Mouse (Mus musculus) CH12.LX (cell line): ENCODE results near the gene Acadl. TPM values are rescaled to one million over a fixed set of nuclear protein-coding genes. Genes with fewer than 3 reads are reported as not detected.

Experiments used
- DNase-seq: peaks from one replicate; pipeline ENCODE4 v3.0.0-alpha.2; 2013; ENCODE audit errors: extremely low read depth
- H3K27ac ChIP-seq: 2 replicates; pipeline ENCODE4 v1.5.1; 2012; ENCODE audit warnings: low read depth, mild to moderate bottlenecking, control low read depth, moderate library complexity; ENCODE audit not compliant: insufficient read depth
- H3K27me3 ChIP-seq: replicated peaks from 2 replicates; pipeline ENCODE3; 2012; ENCODE audit warnings: inconsistent platforms
- H3K36me3 ChIP-seq, 2 experiments: replicated peaks in 1 of 2; 2 replicates each; pipeline versions ENCODE3 to v1.6.1; 2012; ENCODE audit warnings: inconsistent platforms in 1 of 2, low read length in 1 of 2, mild to moderate bottlenecking in 1 of 2, mixed read lengths in 1 of 2, moderate library complexity in 1 of 2; ENCODE audit not compliant: control insufficient read depth in 1 of 2, insufficient read depth in 1 of 2
- H3K4me1 ChIP-seq, 2 experiments: 2 replicates each; pipeline ENCODE4 v1.6.1; 2012; ENCODE audit warnings: inconsistent platforms in 1 of 2, moderate library complexity in 1 of 2; ENCODE audit not compliant: insufficient read depth in 2 of 2, control insufficient read depth in 1 of 2
- H3K4me2 ChIP-seq: 2 replicates; pipeline ENCODE4 v1.6.1; 2012; ENCODE audit warnings: low read depth, mild to moderate bottlenecking, control low read depth; ENCODE audit not compliant: poor library complexity, insufficient read depth, severe bottlenecking
- H3K4me3 ChIP-seq, 3 experiments: fragments of 150-350 bp in 1 of 3; sonication (generic) in 1 of 3; replicated peaks in 1 of 3; 2 replicates each; pipeline versions ENCODE3 to v1.5.1; 2011 to 2012; ENCODE audit warnings: low read depth in 2 of 3, low read length in 2 of 3, mild to moderate bottlenecking in 2 of 3, moderate library complexity in 2 of 3, control low read depth in 1 of 3, improper control_type of control experiment in 1 of 3, inconsistent platforms in 1 of 3, mixed read lengths in 1 of 3; ENCODE audit not compliant: poor library complexity in 1 of 3
- H3K79me2 ChIP-seq: replicated peaks from 2 replicates; pipeline ENCODE4 v1.6.1; 2012; ENCODE audit warnings: mild to moderate bottlenecking, moderate library complexity; ENCODE audit not compliant: control insufficient read depth, poor library complexity, insufficient read depth, severe bottlenecking; ENCODE audit errors: extremely low read depth
- H3K9ac ChIP-seq: 2 replicates; pipeline ENCODE4 v1.6.1; 2012; ENCODE audit warnings: low read depth, mild to moderate bottlenecking, control low read depth, moderate library complexity; ENCODE audit not compliant: insufficient read depth
- H3K9me3 ChIP-seq: replicated peaks from 2 replicates; pipeline ENCODE3; 2012; ENCODE audit warnings: low read length, inconsistent platforms, mixed read lengths
- BHLHE40 ChIP-seq: IDR thresholded peaks from 2 replicates; pipeline ENCODE4 v1.6.1; 2011; ENCODE audit warnings: mild to moderate bottlenecking, low read depth, low read length, improper control_type of control experiment
- CHD1 ChIP-seq: IDR thresholded peaks from 2 replicates; pipeline ENCODE4 v1.6.1; 2012; ENCODE audit warnings: low read depth, low read length, improper control_type of control experiment, inconsistent platforms
- CHD2 ChIP-seq: IDR thresholded peaks from 2 replicates; pipeline ENCODE4 v1.6.1; 2011; ENCODE audit warnings: low read length, improper control_type of control experiment
- CTCF ChIP-seq, 2 experiments: IDR thresholded peaks in 1 of 2; conservative IDR thresholded peaks in 1 of 2; 2 replicates each; pipeline ENCODE4 v1.5.1; 2011 to 2012; ENCODE audit warnings: low read depth in 2 of 2, low read length in 2 of 2, improper control_type of control experiment in 1 of 2, inconsistent platforms in 1 of 2, mild to moderate bottlenecking in 1 of 2, moderate library complexity in 1 of 2
- E2F4 ChIP-seq: IDR thresholded peaks from 2 replicates; pipeline ENCODE4 v1.6.1; 2011; ENCODE audit warnings: low read depth, low read length, improper control_type of control experiment; ENCODE audit not compliant: insufficient replicate concordance
- ELF1 ChIP-seq: IDR thresholded peaks from 2 replicates; pipeline ENCODE4 v1.6.1; 2014; ENCODE audit warnings: low read depth, mild to moderate bottlenecking, inconsistent platforms, low read length, improper control_type of control experiment
- EP300 ChIP-seq: IDR thresholded peaks from 2 replicates; pipeline ENCODE4 v1.6.1; 2011; ENCODE audit warnings: low read length, improper control_type of control experiment
- ETS1 ChIP-seq: conservative IDR thresholded peaks from 2 replicates; pipeline ENCODE4 v1.6.1; 2012; ENCODE audit warnings: low read depth, mild to moderate bottlenecking, inconsistent platforms, low read length, improper control_type of control experiment, moderate library complexity
- GABPA ChIP-seq: IDR thresholded peaks from 2 replicates; pipeline ENCODE4 v1.6.1; 2012; ENCODE audit warnings: low read depth, low read length, improper control_type of control experiment, inconsistent platforms; ENCODE audit not compliant: insufficient replicate concordance
- HCFC1 ChIP-seq: IDR thresholded peaks from 2 replicates; pipeline ENCODE4 v1.6.1; 2012; ENCODE audit warnings: low read depth, mild to moderate bottlenecking, inconsistent platforms, low read length, improper control_type of control experiment
- IRF4 ChIP-seq: IDR thresholded peaks from 2 replicates; pipeline ENCODE4 v1.6.1; 2014; ENCODE audit warnings: low read depth, mild to moderate bottlenecking, inconsistent platforms, low read length, improper control_type of control experiment
- JUN ChIP-seq: IDR thresholded peaks from 2 replicates; pipeline ENCODE4 v1.6.1; 2011; ENCODE audit warnings: low read depth, mild to moderate bottlenecking, low read length, improper control_type of control experiment, moderate library complexity; ENCODE audit not compliant: insufficient read depth
- JUND ChIP-seq: conservative IDR thresholded peaks from 2 replicates; pipeline ENCODE4 v1.6.1; 2011; ENCODE audit warnings: low read depth, low read length, improper control_type of control experiment
- KAT2A ChIP-seq: IDR thresholded peaks from 2 replicates; pipeline ENCODE4 v1.6.1; 2012; ENCODE audit warnings: low read length, improper control_type of control experiment, inconsistent platforms; ENCODE audit not compliant: insufficient replicate concordance
- MAFK ChIP-seq: IDR thresholded peaks from 2 replicates; pipeline ENCODE4 v1.6.1; 2011; ENCODE audit warnings: low read length, improper control_type of control experiment; ENCODE audit not compliant: insufficient replicate concordance
- MAX ChIP-seq: IDR thresholded peaks from 2 replicates; pipeline ENCODE4 v1.6.1; 2011; ENCODE audit warnings: low read length, improper control_type of control experiment
- MAZ ChIP-seq: IDR thresholded peaks from 2 replicates; pipeline ENCODE4 v1.6.1; 2012; ENCODE audit warnings: low read depth, mild to moderate bottlenecking, inconsistent platforms, low read length, improper control_type of control experiment, moderate library complexity
- MEF2A ChIP-seq: IDR thresholded peaks from 2 replicates; pipeline ENCODE4 v1.6.1; 2014; ENCODE audit warnings: low read depth, mild to moderate bottlenecking, inconsistent platforms, low read length, improper control_type of control experiment, borderline replicate concordance
- MXI1 ChIP-seq: IDR thresholded peaks from 2 replicates; pipeline ENCODE4 v1.6.1; 2011; ENCODE audit warnings: mild to moderate bottlenecking, low read depth, low read length, improper control_type of control experiment
- MYC ChIP-seq: IDR thresholded peaks from 2 replicates; pipeline ENCODE4 v1.6.1; 2011; ENCODE audit warnings: low read depth, mild to moderate bottlenecking, improper control_type of control experiment, low read length
- NELFE ChIP-seq: IDR thresholded peaks from 2 replicates; pipeline ENCODE4 v1.6.1; 2011; ENCODE audit warnings: low read depth, low read length, improper control_type of control experiment
- NRF1 ChIP-seq: IDR thresholded peaks from 2 replicates; pipeline ENCODE4 v1.6.1; 2014; ENCODE audit warnings: low read depth, mild to moderate bottlenecking, inconsistent platforms, low read length, improper control_type of control experiment, moderate library complexity
- PAX5 ChIP-seq: IDR thresholded peaks from 2 replicates; pipeline ENCODE4 v1.6.1; 2012; ENCODE audit warnings: low read length, inconsistent platforms, mixed read lengths
- POLR2A ChIP-seq: IDR thresholded peaks from 2 replicates; pipeline ENCODE4 v1.6.1; 2011; ENCODE audit warnings: low read depth, mild to moderate bottlenecking, improper control_type of control experiment, low read length
- POLR2AphosphoS2 ChIP-seq: IDR thresholded peaks from 2 replicates; pipeline ENCODE4 v1.6.1; 2011; ENCODE audit warnings: low read depth, low read length, improper control_type of control experiment
- RAD21 ChIP-seq: IDR thresholded peaks from 2 replicates; pipeline ENCODE4 v1.6.1; 2011; ENCODE audit warnings: low read depth, mild to moderate bottlenecking, low read length, improper control_type of control experiment, moderate library complexity
- RCOR1 ChIP-seq: conservative IDR thresholded peaks from 2 replicates; pipeline ENCODE4 v1.6.1; 2012; ENCODE audit warnings: low read depth, mild to moderate bottlenecking, inconsistent platforms, low read length, improper control_type of control experiment
- SIN3A ChIP-seq: IDR thresholded peaks from 2 replicates; pipeline ENCODE4 v1.6.1; 2012; ENCODE audit warnings: low read length, improper control_type of control experiment, inconsistent platforms
- SMC3 ChIP-seq: IDR thresholded peaks from 2 replicates; pipeline ENCODE4 v1.6.1; 2011; ENCODE audit warnings: low read depth, low read length, improper control_type of control experiment
- TBP ChIP-seq: conservative IDR thresholded peaks from 2 replicates; pipeline ENCODE4 v1.6.1; 2011; ENCODE audit warnings: low read depth, low read length, improper control_type of control experiment
- TCF12 ChIP-seq: IDR thresholded peaks from 2 replicates; pipeline ENCODE4 v1.6.1; 2014; ENCODE audit warnings: low read depth, mild to moderate bottlenecking, inconsistent platforms, low read length, improper control_type of control experiment
- UBTF ChIP-seq: IDR thresholded peaks from 2 replicates; pipeline ENCODE4 v1.6.1; 2012; ENCODE audit warnings: low read depth, mild to moderate bottlenecking, inconsistent platforms, low read length, improper control_type of control experiment, moderate library complexity
- USF1 ChIP-seq: IDR thresholded peaks from 2 replicates; pipeline ENCODE4 v1.6.1; 2014; ENCODE audit warnings: low read depth, mild to moderate bottlenecking, inconsistent platforms, low read length, improper control_type of control experiment
- USF2 ChIP-seq: conservative IDR thresholded peaks from 2 replicates; pipeline ENCODE4 v1.6.1; 2011; ENCODE audit warnings: low read depth, low read length, improper control_type of control experiment
- ZC3H11A ChIP-seq: IDR thresholded peaks from 2 replicates; pipeline ENCODE4 v1.6.1; 2012; ENCODE audit warnings: low read depth, mild to moderate bottlenecking, inconsistent platforms, low read length, improper control_type of control experiment
- ZKSCAN1 ChIP-seq: IDR thresholded peaks from 2 replicates; pipeline ENCODE4 v1.6.1; 2012; ENCODE audit warnings: low read depth, inconsistent platforms, low read length, improper control_type of control experiment, borderline replicate concordance
- ZMIZ1 ChIP-seq: IDR thresholded peaks from 2 replicates; pipeline ENCODE4 v1.6.1; 2012; ENCODE audit warnings: low read depth, mild to moderate bottlenecking, inconsistent platforms, low read length, improper control_type of control experiment
- ZNF384 ChIP-seq: IDR thresholded peaks from 2 replicates; pipeline ENCODE4 v1.6.1; 2012; ENCODE audit warnings: low read depth, low read length, improper control_type of control experiment, inconsistent platforms
- dilution Hi-C: fragments of 300-500 bp; cut with MboI; formaldehyde crosslinking; loops from 2 replicates; pipeline ENCODE4 v1.14.3; 2020; ENCODE audit warnings: low sequenced_read_pairs; ENCODE audit not compliant: extremely low pct_unique_long_range_greater_than_20kb, extremely low pct_ligation_motif_present
- in situ Hi-C: fragments of 300-500 bp; cut with MboI; formaldehyde crosslinking; loops from 3 replicates; pipeline ENCODE4 v1.14.3; 2019; ENCODE audit warnings: low sequenced_read_pairs, low pct_ligation_motif_present, low pct_unique_long_range_greater_than_20kb, mixed read lengths
- polyA plus RNA-seq: library from polyadenylated mRNA; unstranded; fragments of >175 nt; gene quantifications from 2 replicates; pipeline ENCODE4 v1.2.1, GENCODE M21; 2012; ENCODE audit warnings: low read depth; ENCODE audit not compliant: insufficient read length
- total RNA-seq, 2 experiments: library from RNA; depleted of rRNA; stranded (reverse); fragments of 300-350 nt in 1 of 2; fragments of >200 nt in 1 of 2; gene quantifications; 2 replicates each; pipeline ENCODE4 v1.2.3; 2012 to 2014

Acadl gene
- total and polyA plus RNA-seq, 3 experiments: 24.7 to 58.9 (median 26.2) TPM

DNA sequence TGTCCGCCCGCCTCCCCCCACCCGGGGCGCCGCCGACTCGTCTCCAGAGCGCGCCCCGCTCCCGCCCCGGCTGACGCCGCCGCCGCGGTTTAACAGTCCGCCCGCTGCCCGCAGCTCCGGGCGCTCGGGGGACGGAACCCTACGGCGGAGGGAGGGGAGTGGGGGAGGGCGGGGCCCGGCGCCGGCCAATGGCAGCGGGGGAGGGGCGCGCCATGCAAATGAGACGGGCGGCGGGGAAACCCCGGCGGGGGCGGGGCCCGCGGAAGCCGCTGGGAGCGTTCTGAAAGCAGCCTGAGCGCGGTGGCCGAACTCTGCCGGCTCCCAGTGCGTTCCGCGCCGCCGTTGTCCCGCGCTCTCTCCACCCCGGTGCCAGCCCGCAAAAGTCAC is 45.6 kb downstream of the Acadl start, which contains the start of gene Kansl1l:
Gene Kansl1l, minus strand, starts transcription at position 110 of the 387 bp plus-strand sequence.
- peak; percentile 81 for DNase-seq
- Histone ChIP-seq H3K36me3 (peaks cover 0 to 5% of the 10 kb centered on the region in 2 experiments), H3K4me2 (peak within 1 kb of the TSS; percentile 51; the same call in 1 of the 2 replicates), H3K79me2 (peaks cover 10% of the 10 kb centered on the region), H3K4me3 (peak within 1 kb of the TSS; percentile 71 to 85 (median 79)), H3K27ac (peak within 1 kb of the TSS; percentile 82), H3K27me3 (no peaks in the 10 kb centered on the region), H3K9me3 (no peaks in the 10 kb centered on the region), H3K9ac (peak within 1 kb of the TSS; percentile 90), H3K4me1 (peaks cover 4 to 24% of the 10 kb centered on the region in 2 experiments; a peak in 3 of 4 replicates)
- in situ Hi-C loops: no loop called here
- dilution Hi-C loops: no loop called here
- TF ChIP-seq ZC3H11A: no peak
- TF ChIP-seq MYC: no peak
- TF ChIP-seq MAX: no peak
- TF ChIP-seq EP300: no peak
- no peak for TF ChIP-seq PAX5
- TF ChIP-seq USF1: no peak
- TF ChIP-seq ETS1: no peak
- no peak for TF ChIP-seq KAT2A
- TF ChIP-seq RAD21: no peak
- TF ChIP-seq MEF2A: no peak
- no peak for TF ChIP-seq CTCF (conservative IDR thresholded peaks at IDR 0.05 in 1 of 2, IDR thresholded peaks at IDR 0.05 in 1 of 2; ENCODE audit: low read depth in 2 of 2, low read length in 2 of 2)
- no peak for TF ChIP-seq JUN
- TF ChIP-seq E2F4: no peak
- TF ChIP-seq ZNF384: no peak
- TF ChIP-seq IRF4: no peak
- TF ChIP-seq RCOR1: no peak
- TF ChIP-seq CHD1: no peak
- TF ChIP-seq HCFC1: no peak; the same call in 1 of the 2 replicates
- TF ChIP-seq SMC3: no peak
- TF ChIP-seq POLR2A: peak; percentile 76
- no peak for TF ChIP-seq MAFK
- 0 out of 2 replicates have a peak, but pooled peaks have one; percentile 63 for TF ChIP-seq UBTF
- TF ChIP-seq MAZ: no peak
- no peak for TF ChIP-seq GABPA
- TF ChIP-seq NRF1: no peak
- TF ChIP-seq TBP: no peak
- TF ChIP-seq USF2: no peak
- TF ChIP-seq JUND: no peak
- TF ChIP-seq POLR2AphosphoS2: no peak
- TF ChIP-seq SIN3A: 0 out of 2 replicates have a peak, but pooled peaks have one; percentile 12
- TF ChIP-seq NELFE: peak; percentile 70; the same call in 1 of the 2 replicates
- peak; percentile 38; the same call in 1 of the 2 replicates for TF ChIP-seq ZMIZ1
- TF ChIP-seq ZKSCAN1: no peak
- TF ChIP-seq BHLHE40: no peak
- peak; percentile 53; the same call in 1 of the 2 replicates for TF ChIP-seq TCF12
- no peak for TF ChIP-seq CHD2
- TF ChIP-seq ELF1: peak; percentile 49
- TF ChIP-seq MXI1: no peak
